Mouse (Mus musculus) brain, adult 2 months (tissue): ENCODE measurements around the gene Csad.

Experiments
- DNase-seq: peaks from one replicate; pipeline ENCODE4 v3.0.0; 2011; ENCODE audit warnings: low read depth, low spot score

The Csad gene

GRCm38 (mm10) chr15:102202971-102203834 is 1.3 kb downstream of the Csad start, which contains the start of gene Zfp740:
Gene Zfp740 (plus strand): TSS chr15:102203249.
- peak; percentile 99 for DNase-seq

GRCm38 (mm10) chr15:102198841-102199240 is 5.7 kb downstream of the Csad start:
- DNase-seq = peak; percentile 51

GRCm38 (mm10) chr15:102195373-102195772 is 9.2 kb downstream of the Csad start:
- DNase-seq = no peak

GRCm38 (mm10) chr15:102194439-102194838 is 10.1 kb downstream of the Csad start:
- DNase-seq = no peak

- DNase-seq = no peak
These were observed 10.9 kb downstream of the Csad start for GRCm38 (mm10) chr15:102193652-102194051.

- no peak for DNase-seq
These were observed 11.6 kb downstream of the Csad start for GRCm38 (mm10) chr15:102192820-102193386.

GRCm38 (mm10) chr15:102192271-102192812 is 12.2 kb downstream of the Csad start:
- DNase-seq = no peak

- no peak for DNase-seq
These were observed 12.8 kb downstream of the Csad start for GRCm38 (mm10) chr15:102191699-102192098.

GRCm38 (mm10) chr15:102188883-102189282 is 15.6 kb downstream of the Csad start:
- DNase-seq = no peak

- no peak for DNase-seq
These were observed 16.4 kb downstream of the Csad start for GRCm38 (mm10) chr15:102188096-102188495.

GRCm38 (mm10) chr15:102186239-102186638 is 18.3 kb downstream of the Csad start:
- no peak for DNase-seq

- no peak for DNase-seq
These were observed 21.4 kb downstream of the Csad start for GRCm38 (mm10) chr15:102183076-102183475.

GRCm38 (mm10) chr15:102179924-102180323 is 24.6 kb downstream of the Csad start:
- DNase-seq = no peak

GRCm38 (mm10) chr15:102179106-102179505 is 25.4 kb downstream of the Csad start:
- no peak for DNase-seq

GRCm38 (mm10) chr15:102178279-102178678 is 26.2 kb downstream of the Csad start:
- DNase-seq = peak; percentile 88

GRCm38 (mm10) chr15:102177417-102177816 is 27.1 kb downstream of the Csad start:
- no peak for DNase-seq

GRCm38 (mm10) chr15:102176571-102177316 is 27.8 kb downstream of the Csad start:
- no peak for DNase-seq

- DNase-seq = no peak
These were observed 28.7 kb downstream of the Csad start for GRCm38 (mm10) chr15:102175736-102176319.

GRCm38 (mm10) chr15:102173581-102173980 is 30.9 kb downstream of the Csad start:
- no peak for DNase-seq

- DNase-seq = no peak
These were observed 35.5 kb downstream of the Csad start for GRCm38 (mm10) chr15:102169064-102169463.

GRCm38 (mm10) chr15:102167620-102168021 is 36.9 kb downstream of the Csad start:
- DNase-seq = no peak
